Mouse (Mus musculus) limb, embryonic 11.5 days (tissue): ENCODE results near the gene Calhm1. TPM values are rescaled to one million over a fixed set of nuclear protein-coding genes. Genes with fewer than 3 reads are reported as not detected.
A peak's percentile ranks its signal among the peaks of the same experiment; 100 is the strongest.

Experiments used
- ATAC-seq: fragments of 200-750 bp; cut with Nextera tagmentation; 2 replicates; pipeline ENCODE4 v1.8.0; 2017; ENCODE audit warnings: low read depth; ENCODE audit not compliant: insufficient number of reproducible peaks, low FRiP score, low TSS enrichment
- DNase-seq: peaks from one replicate; pipeline ENCODE4 v3.0.0-alpha.2; 2015; ENCODE audit warnings: low spot score
- H3K27ac ChIP-seq: fragments of 300-500 bp; sonication (generic); replicated peaks from 2 replicates; pipeline ENCODE4 v1.5.1; 2014; ENCODE audit warnings: low read depth, mild to moderate bottlenecking, low read length
- H3K27me3 ChIP-seq: fragments of 300-500 bp; sonication (generic); 2 replicates; pipeline ENCODE4 v1.6.1; 2014; ENCODE audit warnings: mild to moderate bottlenecking, low read length, mixed read lengths; ENCODE audit not compliant: control insufficient read depth, insufficient read depth
- H3K36me3 ChIP-seq: fragments of 300-500 bp; sonication (generic); 2 replicates; pipeline ENCODE4 v1.6.1; 2014; ENCODE audit warnings: mild to moderate bottlenecking, low read length, moderate library complexity, mixed read lengths; ENCODE audit not compliant: control insufficient read depth, insufficient read depth
- H3K4me1 ChIP-seq: fragments of 300-500 bp; sonication (generic); 2 replicates; pipeline ENCODE4 v1.6.1; 2014; ENCODE audit warnings: low read length, mixed read lengths; ENCODE audit not compliant: control insufficient read depth, insufficient read depth
- H3K4me2 ChIP-seq: fragments of 300-500 bp; sonication (generic); 2 replicates; pipeline ENCODE4 v1.6.1; 2014; ENCODE audit warnings: low read depth, mild to moderate bottlenecking, moderate library complexity; ENCODE audit not compliant: severe bottlenecking
- H3K4me3 ChIP-seq: fragments of 300-500 bp; sonication (generic); 2 replicates; pipeline ENCODE4 v1.5.1; 2014; ENCODE audit warnings: low read depth, low read length
- H3K9ac ChIP-seq: fragments of 300-500 bp; sonication (generic); 2 replicates; pipeline ENCODE4 v1.6.1; 2014; ENCODE audit warnings: mild to moderate bottlenecking, low read length
- H3K9me3 ChIP-seq: fragments of 300-500 bp; sonication (generic); 2 replicates; pipeline ENCODE4 v1.6.1; 2016; ENCODE audit warnings: low read length; ENCODE audit not compliant: control insufficient read depth
- whole genome bisulfite sequencing: fragments of 180-500 bp; shearing (Covaris S2); extraction: QIAGEN DNeasy Blood & Tissue Kit; methylation state at CpG from one replicate; pipeline ENCODE4 v1.1.7; 2014; 5-methylcytosine and 5-hydroxymethylcytosine counted together
- polyA plus RNA-seq: library from polyadenylated mRNA; unstranded; fragments of >200 nt; fragmentation: Nextera tagmentation; extraction: Ambion mirVana; gene quantifications from 2 replicates; pipeline ENCODE4 v1.2.1, GENCODE M21; 2014

Calhm1 gene
- polyA plus RNA-seq, 1 experiment from 2014 or later: not detected

DNA sequence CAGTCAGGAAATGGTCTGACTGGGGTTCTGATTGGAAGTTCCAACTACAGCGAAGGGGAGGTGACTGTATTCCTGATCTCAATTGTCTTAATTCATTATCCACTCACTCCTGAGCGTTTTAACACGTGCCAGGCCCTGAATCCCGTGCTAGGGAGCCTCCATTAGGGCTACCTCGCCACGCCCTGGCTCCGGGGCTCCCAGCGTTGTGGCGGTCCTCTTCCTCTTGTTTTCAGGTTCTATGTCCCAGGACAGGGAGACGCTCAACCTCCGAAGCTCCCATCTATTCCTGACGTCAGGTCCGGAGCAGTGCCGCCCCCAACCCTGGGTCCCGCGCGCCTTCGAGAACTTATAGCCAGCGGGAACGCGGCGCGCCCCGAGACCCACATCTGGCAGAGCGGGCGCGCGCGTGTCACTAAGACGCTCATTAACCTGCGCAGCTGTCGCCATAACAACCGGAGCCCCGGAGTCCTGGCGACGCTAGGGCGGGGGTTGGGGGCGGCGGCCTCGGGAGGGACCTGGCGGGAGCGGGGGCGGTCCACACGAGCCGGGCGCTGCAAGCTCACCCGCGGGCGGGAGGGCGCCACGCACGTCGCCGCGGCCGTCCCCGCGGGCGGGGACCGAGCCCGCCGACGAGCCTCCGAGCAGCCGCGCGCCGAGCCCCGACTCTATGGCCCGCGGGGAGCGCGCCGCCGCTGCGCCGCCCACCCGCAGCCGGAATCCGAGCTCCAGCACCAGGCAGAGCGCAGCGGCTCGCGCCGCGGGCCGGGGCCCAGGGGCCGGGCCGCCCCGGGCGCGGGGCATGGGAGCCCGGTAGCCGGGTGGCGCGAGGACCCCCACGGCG lies 34.6 kb upstream of the Calhm1 start, which contains the start of gene Neurl1a:
Gene Neurl1a, plus strand, starts transcription at position 390 of the 841 bp plus-strand sequence.
- H3K27me3 ChIP-seq: peaks cover 20% of the 10 kb centered on the region

DNA sequence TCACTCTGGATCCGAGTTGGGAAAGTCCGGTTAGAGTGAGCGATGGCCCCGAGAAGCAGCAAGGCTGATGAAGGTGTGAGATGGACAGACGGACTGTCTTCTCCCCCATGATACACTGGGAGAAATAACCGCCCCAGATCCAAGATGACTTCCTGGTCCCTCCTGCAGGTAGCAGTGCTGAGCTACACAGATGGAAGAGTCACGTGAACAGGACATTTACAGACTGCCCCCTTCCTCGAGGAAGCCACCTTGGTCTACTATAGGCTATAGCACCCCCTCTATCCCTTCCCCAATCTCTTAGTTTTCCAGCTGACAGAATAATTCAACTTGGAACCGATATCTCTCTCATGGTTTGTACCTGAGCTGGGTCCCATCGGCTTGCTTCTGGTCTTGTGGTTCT lies 33.9 kb upstream of the Calhm1 start:
- peak overlapping the region; percentile 100; the same call in 1 of the 2 replicates for H3K4me2 ChIP-seq
- H3K4me3 ChIP-seq: peak overlapping the region; percentile 63; the same call in 1 of the 2 replicates
- H3K27me3 ChIP-seq: peaks cover 20% of the 10 kb centered on the region
- peaks cover 8% of the 10 kb centered on the region; the same call in 1 of the 2 replicates for H3K4me1 ChIP-seq
- 21% methylated on average over 10 of the region's 10 CpGs for WGBS
- H3K27ac ChIP-seq: no peak overlapping the region
- ATAC-seq (no peak), DNase-seq (peak; percentile 56)
- H3K9ac ChIP-seq: no peak overlapping the region
- H3K9me3 ChIP-seq: no peaks in the 10 kb centered on the region
- H3K36me3 ChIP-seq: no peaks in the 10 kb centered on the region

More for the DNA sequence above, 34.6 kb upstream of the Calhm1 start, which contains the start of gene Neurl1a:
- peak within 1 kb of the TSS; percentile 63 for H3K9ac ChIP-seq
- H3K27ac ChIP-seq: no peak within 1 kb of the TSS
- DNase-seq (peak; percentile 84), ATAC-seq (peak; percentile 63)
- no peaks in the 10 kb centered on the region for H3K36me3 ChIP-seq
- H3K4me3 ChIP-seq: peak within 1 kb of the TSS; percentile 63
- peak within 1 kb of the TSS; percentile 100 for H3K4me2 ChIP-seq
- under 1% methylated on average over 82 of the region's 98 CpGs for WGBS
- no peaks in the 10 kb centered on the region for H3K9me3 ChIP-seq
- H3K4me1 ChIP-seq: peaks cover 8% of the 10 kb centered on the region; the same call in 1 of the 2 replicates

DNA sequence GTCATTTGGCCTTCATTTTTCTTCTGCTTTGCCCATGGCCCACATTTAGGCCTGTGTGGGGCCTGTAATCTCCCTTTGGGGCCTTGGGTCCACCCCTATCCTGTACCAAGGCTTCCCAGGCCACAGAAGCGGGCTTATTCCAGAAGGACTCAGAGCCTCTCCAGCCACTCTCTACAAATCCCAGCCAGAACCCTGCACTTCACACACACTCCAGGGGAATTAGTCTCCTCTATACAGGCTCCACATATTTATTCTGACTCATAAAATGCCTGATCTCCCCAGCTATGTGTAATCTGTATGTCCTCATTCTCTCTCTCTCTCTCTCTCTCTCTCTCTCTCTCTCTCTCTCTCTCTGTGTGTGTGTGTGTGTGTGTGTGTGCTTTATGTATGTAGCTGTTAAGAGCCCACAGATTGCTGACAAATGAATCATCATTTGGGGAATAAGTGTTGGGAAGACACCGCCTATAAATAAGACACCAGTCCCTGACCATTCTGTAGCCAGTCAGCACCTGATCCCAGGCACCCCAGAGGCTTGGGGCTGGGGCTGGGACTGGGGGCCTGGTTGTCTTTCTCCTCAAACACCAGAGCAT lies 33.0 kb upstream of the Calhm1 start:
- no peaks in the 10 kb centered on the region for H3K36me3 ChIP-seq
- 88% methylated on average over 2 of the region's 2 CpGs for WGBS
- peaks cover 8% of the 10 kb centered on the region; the same call in 1 of the 2 replicates for H3K4me1 ChIP-seq
- H3K4me2 ChIP-seq: no peak overlapping the region
- no peak overlapping the region for H3K27ac ChIP-seq
- H3K4me3 ChIP-seq: no peak overlapping the region
- DNase-seq (no peak), ATAC-seq (no peak)
- peaks cover 20% of the 10 kb centered on the region for H3K27me3 ChIP-seq
- no peaks in the 10 kb centered on the region for H3K9me3 ChIP-seq
- no peak overlapping the region for H3K9ac ChIP-seq

DNA sequence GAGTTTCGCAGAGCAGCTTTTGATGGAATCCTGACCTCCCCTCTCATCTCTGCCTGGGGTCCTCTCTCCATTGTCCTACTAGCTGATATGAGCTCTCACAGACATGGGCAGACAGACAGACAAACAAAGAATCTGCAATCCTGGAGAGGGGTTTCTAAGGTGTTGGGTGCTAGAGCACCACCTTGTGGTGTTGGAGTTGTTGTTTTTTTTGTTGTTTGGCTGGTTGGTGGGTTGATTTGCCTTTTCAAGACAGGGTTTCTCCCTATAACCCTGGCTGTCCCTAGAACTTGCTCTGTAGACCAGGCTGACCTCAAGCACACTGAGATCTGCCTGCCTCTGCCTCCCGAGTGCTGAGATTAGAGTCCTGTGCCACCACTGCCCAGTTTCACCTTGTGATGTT lies 31.4 kb upstream of the Calhm1 start:
- Histone ChIP-seq H3K27ac (no peak overlapping the region), H3K9ac (no peak overlapping the region), H3K9me3 (no peaks in the 10 kb centered on the region), H3K36me3 (no peaks in the 10 kb centered on the region), H3K4me2 (no peak overlapping the region), H3K27me3 (peaks cover 16% of the 10 kb centered on the region), H3K4me3 (no peak overlapping the region), H3K4me1 (peaks cover 8% of the 10 kb centered on the region; the same call in 1 of the 2 replicates)
- no peak for ATAC-seq
- DNase-seq: no peak
- 71% methylated on average over 2 of the region's 2 CpGs for WGBS

DNA sequence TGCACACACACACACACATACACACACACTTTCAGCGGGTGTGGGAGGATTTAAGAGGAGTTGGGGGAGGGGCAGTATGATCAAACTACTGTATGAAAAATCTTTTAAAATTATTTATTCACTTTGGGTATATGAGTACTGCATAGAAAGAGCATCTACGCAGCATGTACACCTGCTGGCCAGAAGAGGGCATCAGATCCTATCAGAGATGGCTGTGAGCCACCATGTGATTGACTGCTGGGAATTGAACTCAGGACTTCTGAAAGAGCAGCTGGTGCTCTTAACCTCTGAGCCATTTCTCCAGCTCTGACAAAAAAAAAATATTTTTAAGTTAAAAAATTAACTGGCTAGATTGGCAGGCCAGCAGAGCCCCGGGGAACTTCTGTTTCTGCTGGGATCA lies 30.5 kb upstream of the Calhm1 start:
- peaks cover 6% of the 10 kb centered on the region for H3K27me3 ChIP-seq
- no peaks in the 10 kb centered on the region for H3K36me3 ChIP-seq
- H3K9ac ChIP-seq: no peak overlapping the region
- H3K27ac ChIP-seq: no peak overlapping the region
- 58% methylated on average over 3 of the region's 3 CpGs for WGBS
- ATAC-seq: no peak
- DNase-seq: no peak
- no peak overlapping the region for H3K4me2 ChIP-seq
- no peaks in the 10 kb centered on the region for H3K9me3 ChIP-seq
- peaks cover 4% of the 10 kb centered on the region; the same call in 1 of the 2 replicates for H3K4me1 ChIP-seq
- H3K4me3 ChIP-seq: no peak overlapping the region

DNA sequence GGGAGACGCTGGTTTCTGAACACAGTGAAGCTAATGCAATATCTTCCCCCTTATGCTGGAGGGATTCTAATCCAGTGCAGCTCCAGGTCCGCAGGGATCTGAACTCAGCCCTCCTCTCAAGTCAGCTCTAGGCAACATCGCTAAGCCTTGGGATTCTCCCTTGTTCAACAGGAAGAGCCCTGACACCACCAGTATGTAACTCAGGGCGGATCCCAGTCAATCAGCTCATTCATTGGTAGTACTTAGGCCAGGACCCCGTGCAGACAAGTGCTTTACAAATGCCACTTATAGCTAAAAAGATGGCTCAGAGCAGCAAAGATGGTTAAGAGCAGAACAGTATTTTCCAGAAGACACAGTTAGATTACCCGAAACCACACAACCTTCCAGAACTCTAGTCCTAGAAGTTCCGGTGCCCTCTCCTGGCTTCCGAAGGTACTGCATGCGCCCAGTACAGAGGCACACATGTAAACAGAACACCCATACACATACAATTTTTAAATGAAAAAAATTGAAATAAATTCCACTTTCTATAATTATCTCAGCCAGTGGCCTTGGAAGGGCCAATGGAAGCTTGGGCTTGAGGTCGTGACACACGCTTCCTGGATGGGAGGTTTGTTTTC lies 24.8 kb upstream of the Calhm1 start:
- Histone ChIP-seq H3K9me3 (no peaks in the 10 kb centered on the region), H3K27ac (no peak overlapping the region), H3K27me3 (no peaks in the 10 kb centered on the region), H3K36me3 (no peaks in the 10 kb centered on the region), H3K4me2 (no peak overlapping the region), H3K9ac (no peak overlapping the region), H3K4me3 (no peak overlapping the region), H3K4me1 (no peaks in the 10 kb centered on the region)
- 22% methylated on average over 11 of the region's 11 CpGs for WGBS
- ATAC-seq (no peak), DNase-seq (peak; percentile 91)

DNA sequence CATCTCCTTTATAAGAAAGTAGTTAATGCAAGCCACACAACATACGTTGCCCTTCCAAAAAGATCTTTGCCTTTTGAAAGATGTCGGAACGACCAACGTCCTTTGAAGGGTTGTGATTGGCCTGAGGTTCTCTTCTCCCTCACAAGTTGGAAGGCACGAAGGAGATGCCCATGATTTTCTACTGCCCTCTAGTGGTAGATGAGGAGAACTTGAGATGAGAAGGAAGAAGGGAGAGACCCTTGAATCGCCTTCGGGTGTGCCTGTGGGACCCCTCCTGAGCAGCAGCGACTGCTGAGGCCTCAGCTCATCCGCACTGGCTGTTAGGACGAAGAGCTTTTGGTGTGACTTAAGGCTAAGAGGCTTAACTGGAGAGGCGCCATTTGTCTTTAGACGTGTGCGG lies 24.2 kb upstream of the Calhm1 start:
- Histone ChIP-seq H3K4me1 (0 out of 2 replicates have a peak, but pooled peaks cover 1% of the 10 kb centered on the region), H3K27me3 (no peaks in the 10 kb centered on the region), H3K9me3 (no peaks in the 10 kb centered on the region), H3K9ac (no peak overlapping the region), H3K36me3 (no peaks in the 10 kb centered on the region), H3K27ac (no peak overlapping the region), H3K4me2 (no peak overlapping the region), H3K4me3 (no peak overlapping the region)
- peak; percentile 44 for DNase-seq
- ATAC-seq: no peak; the same call in 1 of the 2 replicates
- WGBS: 11% methylated on average over 13 of the region's 13 CpGs

DNA sequence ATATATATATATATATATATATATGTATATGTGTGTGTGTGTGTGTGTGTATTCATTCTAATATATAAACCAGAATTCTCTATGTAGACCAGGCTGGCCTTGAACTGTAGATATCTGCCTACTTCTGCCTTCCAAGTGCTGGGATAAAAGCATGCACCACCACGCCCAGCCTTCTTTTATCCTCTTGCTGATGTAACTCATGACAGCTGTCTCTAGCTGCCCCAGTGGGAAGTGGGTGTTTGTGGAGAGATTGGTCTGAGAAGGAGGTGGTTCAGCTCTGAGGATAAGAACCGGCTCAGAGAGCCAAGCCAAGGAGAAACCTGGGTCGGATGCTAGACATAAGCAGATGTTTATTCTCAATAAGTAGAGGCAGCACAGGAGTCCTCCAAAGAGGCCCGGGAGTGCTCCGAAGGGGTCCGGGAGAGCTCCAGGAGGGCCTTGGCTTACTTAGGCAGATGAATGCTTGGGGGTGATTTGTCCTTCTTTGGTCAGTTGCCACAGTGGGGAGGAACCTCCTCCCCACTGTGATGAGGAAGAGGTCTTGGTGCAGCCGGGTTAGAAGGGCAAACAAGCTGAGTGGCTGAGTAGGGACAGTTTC lies 23.7 kb upstream of the Calhm1 start:
- DNase-seq: no peak
- no peak for ATAC-seq
- 69% methylated on average over 7 of the region's 7 CpGs for WGBS
- Histone ChIP-seq H3K4me1 (0 out of 2 replicates have a peak, but pooled peaks cover 2% of the 10 kb centered on the region), H3K4me3 (no peak overlapping the region), H3K27ac (no peak overlapping the region), H3K9ac (no peak overlapping the region), H3K27me3 (no peaks in the 10 kb centered on the region), H3K9me3 (no peaks in the 10 kb centered on the region), H3K4me2 (no peak overlapping the region), H3K36me3 (no peaks in the 10 kb centered on the region)
